Mouse (Mus musculus) skeletal muscle tissue, adult 2 months (tissue): ENCODE measurements around the gene Acot11.

Source experiments
- DNase-seq: peaks from one replicate; pipeline ENCODE4 v3.0.0-alpha.2; 2012; ENCODE audit warnings: low read depth, low spot score

Gene Acot11

DNA sequence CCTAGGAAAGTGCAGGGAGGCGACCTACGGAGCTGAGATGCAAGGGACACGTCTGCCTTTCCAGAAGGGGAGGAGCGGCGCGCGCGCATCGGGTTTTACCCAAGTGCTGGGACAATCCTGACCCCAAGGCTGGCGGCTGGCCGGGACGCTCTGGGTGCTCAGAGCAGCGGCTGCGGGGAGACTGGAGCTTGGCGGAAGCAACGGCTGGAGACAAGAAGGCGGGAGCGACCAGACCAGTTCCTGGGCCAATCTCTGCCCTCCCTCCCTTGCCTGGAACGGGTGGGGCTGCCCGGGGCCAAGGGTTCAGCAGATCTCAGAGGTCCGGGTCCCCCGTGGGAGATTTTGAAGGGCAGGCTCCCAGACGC lies at the start of gene Acot11:
TSS of gene Acot11 (minus strand) at position 89 of the 365 bp plus-strand sequence.
- DNase-seq = no peak

DNA sequence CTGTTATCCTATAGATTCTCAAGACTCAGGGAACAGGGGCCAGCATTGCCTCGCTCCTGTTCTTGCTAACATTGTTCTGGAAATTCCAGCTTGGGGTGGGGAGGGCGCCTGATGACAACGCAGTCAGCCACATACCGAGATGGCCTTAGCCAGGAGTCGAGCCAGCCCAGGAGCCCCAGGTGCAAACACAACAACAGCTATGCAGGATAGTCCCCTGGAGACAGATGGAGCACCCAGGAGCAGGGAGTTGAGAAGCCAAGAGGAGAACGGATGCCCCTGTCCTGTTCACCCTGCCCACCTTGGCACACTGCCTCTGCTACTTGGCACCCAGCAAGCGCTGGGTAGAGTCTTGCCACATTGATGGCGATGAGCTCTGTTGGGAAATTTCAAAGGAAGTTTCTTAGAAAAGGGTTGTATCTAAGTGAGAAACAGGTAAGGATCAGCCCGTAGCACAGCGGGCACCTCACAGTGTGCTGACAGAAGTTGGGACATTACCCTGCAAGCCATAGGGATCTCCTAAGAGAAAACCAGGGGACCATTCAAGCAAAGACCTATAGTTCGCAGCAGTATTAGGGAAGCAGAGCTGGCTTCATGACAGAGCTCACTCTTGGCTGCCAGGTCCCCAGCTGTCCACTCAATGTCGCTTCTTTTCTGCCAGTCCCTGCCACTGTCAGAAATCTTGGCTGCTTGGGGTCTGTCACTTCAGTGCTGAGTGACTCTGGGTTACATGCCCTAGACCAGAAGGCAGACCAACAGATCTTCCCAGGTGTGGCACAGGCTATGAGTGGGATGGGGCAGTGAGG lies 43.7 kb upstream of the Acot11 start:
- no peak for DNase-seq

DNA sequence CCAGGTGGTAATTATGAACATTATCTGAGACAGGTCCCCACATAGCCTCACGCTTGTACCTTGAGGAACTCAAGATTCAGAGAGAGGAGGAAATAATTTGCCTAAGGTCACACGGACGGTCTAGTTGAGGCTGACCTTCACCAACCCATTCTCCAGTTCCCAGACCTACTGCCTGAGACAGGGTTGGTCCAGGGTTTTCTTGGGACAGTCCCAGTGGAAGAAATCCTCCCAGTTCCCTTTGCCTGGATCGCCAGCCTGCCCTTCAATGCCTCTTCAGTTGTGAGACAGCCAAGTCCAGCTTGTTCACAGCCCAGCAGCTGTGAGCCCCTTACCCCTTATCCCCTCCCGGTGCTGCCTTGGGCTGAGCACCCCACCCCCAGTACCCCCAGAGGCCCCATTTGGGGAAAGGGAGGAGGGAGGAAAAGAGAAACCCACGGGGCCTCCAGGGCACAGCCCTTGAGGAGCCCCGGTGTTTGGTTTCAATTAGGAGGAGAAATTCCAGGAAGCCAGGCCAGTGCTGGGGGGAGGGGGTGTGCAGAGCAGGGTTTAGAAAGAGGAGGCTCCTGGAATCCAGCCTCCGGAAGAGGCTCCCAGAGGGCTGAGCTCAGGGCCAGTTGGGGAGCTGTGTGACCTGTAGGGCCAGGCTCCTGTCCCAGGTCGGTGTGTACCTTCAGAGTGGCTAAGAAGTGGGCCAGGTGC lies 42.9 kb upstream of the Acot11 start:
- peak; percentile 60 for DNase-seq

DNA sequence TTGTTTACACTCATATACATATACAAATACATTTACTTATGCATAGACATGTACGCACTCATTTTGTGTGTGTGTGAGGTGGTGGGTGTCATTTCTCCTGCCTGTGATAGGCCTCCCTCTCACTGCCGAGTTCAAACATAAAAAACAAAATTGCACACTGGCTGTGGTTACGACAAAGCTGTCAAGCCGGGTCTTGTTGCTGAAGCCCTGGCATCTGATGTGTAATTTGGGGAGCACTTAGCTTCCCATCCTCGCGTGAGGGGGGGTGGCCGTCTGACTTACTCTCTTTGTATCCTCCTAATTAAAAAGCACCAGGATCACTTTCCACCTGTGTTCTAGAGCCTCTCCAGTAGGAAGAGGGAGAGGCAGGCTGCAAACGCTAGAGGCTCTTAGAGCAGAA lies 37.8 kb upstream of the Acot11 start:
- DNase-seq = no peak

DNA sequence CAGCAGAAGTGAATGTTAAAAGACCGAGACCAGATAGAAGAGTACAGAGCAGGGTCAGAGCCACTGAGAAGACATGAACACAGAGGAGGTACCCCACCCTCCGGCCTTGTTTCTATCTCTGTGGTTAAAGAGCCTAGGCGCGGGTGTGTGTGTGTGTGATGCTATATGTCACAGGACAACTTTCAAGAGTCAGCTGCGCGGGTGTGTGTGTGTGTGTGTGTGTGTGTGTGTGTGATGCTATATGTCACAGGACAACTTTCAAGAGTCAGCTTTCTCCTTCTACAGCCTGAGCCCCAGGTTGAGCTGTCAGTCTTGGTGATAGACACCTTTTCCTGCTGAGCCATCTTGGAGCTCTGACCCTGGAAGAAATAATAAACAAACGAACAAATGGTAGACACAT lies 37.1 kb upstream of the Acot11 start:
- DNase-seq = no peak

DNA sequence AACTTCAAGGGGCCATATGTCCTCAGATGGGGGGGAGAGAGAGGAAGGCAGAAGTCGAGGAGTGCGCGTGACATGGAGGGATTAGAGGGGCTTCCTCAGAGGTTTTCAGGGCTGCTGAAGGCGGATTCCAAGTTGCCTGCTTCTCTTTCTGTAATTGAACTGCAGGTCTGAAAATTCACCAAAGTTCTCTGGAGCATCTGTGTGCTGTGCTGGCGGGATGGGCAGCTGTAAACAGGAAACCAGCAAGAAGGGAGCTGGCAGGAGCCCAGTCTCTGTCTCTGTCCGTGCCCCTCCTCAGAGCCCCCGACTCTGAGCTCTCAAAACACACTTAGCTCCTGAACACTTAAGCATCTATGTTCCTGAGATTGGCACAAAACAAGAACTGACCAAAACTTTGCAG lies 36.5 kb upstream of the Acot11 start:
- DNase-seq = no peak

DNA sequence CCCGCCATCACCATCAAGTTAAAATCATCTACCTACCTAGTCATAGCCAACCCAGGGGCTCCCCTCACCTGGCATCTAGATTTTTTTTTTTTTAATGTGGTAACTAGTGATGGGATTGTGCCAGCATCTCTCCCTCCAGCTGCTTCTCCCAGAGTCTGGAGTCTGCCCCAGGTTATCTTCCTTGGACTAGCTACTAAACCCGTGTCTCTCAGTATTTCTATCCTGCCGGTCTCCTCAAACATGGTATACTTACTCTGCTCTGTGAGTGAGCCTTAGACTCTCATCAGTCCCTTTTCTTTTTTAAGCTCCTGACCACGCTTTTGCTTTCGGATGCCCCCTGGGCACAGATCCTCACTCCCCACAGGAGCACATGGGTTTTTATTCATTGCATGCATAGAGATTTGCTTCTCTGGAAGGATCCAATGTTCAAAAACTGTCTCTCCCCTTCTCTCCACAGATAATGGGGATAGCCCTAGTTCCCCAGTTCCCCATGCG lies 35.9 kb upstream of the Acot11 start:
- no peak for DNase-seq

DNA sequence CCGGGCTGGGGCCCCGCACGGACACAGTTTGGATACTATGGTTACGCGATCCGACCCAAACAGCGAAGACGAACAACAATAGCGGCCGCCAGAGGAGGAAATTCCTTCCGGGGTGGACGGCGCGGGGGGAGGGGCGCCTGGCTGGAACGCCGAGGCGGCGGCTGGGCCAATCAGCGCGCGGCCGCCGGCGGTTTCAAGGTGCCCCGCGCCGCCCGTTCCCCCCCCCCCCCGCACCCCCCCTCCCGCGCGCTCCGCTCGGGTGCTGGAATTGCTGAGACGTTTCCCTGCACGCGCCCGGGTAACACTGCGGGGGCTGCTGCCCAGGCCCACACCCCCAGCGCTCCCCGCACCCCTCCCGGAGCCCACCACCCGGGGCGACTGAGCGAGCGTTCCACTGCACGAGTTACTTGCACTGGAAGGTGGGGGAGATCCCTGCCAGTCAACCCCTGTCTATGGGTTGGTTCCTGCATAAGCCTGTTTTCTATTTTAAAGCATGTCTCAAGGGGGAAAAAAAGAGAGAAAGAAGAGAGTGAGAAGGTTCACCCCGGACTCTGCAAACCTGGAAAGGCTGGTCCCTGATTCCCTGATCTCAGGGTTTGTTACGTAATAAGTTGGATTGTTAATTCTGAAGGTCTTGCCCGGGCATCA lies 35.3 kb upstream of the Acot11 start:
- DNase-seq = peak; percentile 80

DNA sequence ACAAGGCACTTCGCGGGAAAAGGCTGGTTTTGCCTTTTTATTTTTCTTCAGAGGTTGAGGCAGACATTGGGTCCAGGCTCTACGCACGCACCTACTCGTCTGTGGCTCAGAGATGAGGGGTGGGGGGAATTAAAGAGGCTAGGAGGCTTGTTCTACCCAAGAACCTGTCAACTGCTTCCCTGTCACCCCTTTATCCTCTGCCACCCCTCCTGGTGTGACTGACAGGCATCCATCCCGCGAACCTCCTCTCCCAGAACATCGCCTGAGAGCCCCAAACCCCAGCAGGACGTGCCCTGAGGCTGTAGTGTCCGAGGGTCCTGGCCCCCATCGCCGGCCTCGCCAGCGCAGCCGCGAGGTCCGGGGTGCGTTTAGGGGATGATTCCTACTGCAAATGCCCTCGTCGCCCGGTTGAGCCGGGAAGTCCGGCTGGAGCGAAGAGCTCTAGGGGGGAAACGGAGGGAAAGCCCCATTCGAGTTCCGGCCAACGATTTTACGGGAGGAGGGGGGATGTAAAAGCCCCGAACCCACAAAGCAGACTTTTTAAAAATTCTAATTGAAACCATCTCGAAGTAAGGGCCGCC lies 34.5 kb upstream of the Acot11 start:
- DNase-seq = peak; percentile 20

DNA sequence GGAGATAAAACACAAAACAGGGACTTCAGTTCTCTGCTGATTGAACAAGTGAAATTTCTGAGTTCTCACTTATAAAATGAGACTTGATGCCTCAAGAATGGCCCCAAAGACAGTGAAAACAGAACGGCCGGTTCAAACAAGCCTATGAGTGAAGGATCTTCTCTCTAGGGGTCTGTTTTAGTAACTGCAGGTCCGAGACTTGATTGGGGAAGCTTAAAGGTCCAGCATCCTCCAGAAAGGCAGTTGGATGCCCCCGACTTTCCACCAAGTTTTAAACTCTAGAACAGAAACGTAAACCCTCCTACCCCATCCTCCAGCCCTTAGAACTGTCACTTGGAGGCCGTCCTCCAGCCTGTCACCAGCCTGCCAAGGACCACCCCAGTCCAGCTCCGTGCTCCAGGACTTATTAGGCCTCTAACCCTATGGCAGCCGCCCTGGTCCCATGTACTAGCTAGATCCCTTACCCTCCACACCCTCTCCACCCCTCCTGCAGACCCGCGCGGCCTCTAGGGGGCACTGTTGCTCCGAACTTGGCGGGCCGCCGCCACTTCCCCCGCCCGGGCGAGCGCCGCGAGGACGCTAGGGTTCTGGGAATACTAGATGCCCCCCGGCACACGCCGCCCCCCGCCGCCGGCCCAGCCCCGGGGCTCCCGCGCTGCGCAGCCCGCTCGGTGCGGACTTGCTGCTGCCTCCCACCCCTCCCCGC lies 33.9 kb upstream of the Acot11 start:
- DNase-seq = peak; percentile 80

DNA sequence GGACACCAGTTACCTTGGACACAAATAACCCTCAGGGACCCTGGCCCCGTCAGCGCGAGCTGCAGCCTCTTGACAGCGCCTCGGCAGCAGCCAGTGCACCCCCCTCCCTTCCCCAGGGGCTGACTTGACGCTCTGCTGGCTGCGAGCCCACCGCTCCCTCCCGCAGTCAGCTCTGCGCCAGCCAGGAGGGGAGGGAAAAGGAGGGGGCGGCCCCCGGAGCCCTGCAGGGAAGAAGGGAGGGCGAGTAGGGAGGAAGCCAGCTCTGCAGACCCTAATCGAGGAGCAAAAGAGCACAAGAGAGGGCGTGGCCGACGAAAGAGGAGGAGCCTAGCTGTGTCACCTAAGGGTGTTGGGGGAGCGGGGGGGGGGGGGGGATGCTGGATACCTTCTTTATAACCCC lies 33.2 kb upstream of the Acot11 start:
- DNase-seq = peak; percentile 46

DNA sequence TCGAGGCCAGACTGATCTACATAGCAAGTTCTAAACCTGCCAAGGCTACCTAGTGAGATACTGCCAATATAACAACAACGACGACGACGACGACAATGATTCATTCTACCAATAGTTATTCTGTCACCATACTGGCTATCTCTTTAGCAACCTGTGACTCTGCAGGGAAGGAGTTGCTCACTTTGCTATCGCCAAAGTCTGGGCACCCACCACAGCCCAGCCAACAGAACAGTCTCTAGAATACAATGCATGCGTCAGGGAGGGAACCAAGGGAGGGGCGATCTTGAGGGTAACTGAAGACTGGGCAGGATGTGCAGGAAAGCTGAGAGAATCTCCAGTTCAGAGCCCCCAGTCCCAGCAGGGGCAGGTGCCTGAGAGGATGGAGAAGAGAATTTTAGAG lies 32.6 kb upstream of the Acot11 start:
- DNase-seq = no peak

DNA sequence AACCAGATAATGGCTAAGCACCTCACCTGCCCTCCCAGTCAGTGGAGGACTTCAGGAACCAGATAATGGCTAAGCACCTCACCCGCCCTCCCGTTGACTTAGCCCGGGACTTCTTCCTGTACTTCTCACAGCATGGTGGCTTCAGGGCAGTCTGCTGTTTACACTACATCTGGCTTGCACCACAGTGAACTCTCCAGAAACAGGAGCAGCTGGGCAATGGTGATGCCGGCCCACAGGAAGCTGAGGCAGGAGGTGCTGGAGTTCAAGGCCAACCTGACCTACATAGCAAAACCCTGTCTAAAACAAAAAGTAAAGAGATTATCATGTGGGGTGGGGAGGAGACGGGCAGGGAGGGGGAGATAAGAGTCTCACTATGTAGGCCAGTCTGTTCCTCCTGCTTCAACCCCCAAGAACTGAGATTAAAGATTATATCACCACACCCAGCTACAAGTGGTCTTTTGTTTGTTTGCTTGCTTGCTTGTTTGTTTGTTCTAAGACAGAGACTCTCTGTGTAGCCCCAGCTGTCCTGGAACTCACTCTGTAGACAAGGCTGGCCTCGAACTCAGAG lies 25.8 kb upstream of the Acot11 start:
- DNase-seq = no peak

DNA sequence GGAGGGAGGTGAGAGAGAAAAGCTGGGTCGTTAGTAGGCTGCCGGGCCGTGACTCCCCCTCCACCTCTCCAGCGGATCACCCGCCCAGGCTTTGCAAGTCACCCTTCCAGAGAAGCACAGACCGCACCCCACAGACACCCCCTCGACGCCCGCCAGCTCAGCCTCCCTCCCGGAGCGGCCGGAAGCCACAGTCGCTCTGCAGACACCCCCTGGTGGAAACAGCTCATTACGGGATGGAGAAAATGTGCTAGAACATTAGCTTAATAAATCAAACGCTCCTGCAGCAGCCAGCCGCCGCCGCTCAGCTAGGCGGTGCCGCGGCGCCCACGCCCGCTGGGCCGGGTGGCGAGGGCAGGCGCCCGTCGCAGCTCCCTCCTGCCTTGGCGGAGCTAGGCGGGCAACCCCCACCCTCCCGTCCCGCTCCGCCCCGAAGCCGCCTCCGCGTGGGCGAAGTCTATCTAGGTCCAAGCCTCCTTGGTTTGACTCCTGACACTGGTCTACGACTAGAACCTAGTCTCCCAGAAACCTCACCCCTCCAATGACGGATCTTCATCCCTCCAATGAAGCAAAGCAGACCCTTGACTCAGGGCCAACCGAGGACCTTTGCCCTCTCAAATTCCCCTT lies 23.1 kb upstream of the Acot11 start:
- DNase-seq = no peak

DNA sequence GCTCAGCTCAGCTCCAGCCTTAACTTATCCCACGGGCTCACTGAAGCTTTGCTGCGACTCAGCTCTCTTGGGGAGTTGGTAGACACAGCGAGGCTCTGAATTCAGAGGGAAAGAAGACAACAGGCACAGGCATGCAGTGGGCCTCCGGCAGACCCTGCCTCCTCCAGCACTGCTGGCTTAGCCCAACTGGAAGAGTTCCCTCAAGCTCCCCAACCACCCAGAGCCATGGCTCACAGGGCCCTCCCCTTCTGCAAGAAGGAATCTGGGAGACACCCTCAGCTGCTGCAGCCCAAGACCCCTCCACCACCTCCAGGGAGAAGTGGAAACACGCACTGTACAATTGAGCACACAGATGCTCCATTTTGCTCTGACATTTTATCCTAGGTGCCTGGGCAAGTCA lies 20.4 kb upstream of the Acot11 start:
- DNase-seq = no peak

DNA sequence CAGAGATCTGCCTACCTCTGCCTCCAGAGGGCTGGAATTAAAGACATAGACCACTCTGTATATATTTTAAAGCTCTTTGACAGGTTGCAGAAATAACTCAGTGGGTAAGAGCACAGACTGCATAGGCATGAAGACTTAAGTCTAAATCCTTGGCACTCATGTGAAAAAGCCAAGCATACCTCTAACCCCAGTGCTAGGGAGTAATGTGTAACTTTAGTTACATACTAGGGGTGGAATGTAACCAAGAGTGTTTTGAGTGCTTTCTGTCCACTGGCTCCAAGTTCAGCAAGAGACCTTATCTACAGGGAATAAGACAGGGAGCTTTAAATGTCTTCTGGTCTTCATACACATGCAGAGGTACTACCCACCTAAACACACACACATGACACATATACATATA lies 14.6 kb upstream of the Acot11 start:
- no peak for DNase-seq

DNA sequence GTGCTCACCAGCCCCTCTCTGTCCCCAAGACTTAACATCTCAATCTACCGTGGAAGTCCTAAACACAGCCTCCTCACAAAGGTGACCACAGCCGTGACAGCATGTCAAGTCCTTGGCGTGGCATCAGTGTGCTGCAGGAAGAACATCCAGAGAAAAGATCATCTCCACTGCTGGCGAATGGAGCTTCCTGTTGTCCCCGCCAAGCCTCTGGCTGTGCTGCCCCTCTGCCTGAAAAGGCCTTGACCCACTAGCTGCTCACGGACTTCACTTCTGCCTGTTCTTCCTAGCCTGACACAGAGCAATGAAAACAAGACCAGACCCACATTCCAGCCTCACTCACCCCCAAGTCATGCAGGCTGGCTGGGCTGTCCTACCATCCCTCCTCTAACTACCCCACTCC lies 13.5 kb upstream of the Acot11 start:
- DNase-seq = no peak

DNA sequence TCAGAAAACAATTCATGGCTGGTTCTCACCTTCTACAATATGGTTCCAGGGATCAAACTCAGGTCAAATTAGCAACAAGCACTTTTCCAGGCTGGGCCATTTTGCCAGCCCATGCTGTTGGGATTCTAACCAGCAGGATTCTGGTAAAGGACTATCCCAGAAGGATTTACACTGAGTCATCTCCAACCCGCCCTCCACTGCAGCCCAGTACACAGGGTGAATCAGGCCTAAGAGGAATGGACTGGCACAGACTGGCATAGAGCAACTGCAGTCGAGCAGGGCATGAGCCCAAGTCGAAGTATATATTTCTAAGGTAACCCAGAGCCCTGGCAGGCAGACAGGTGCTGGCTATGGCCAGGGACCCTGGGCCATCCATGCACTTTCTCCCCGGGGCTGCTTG lies 12.2 kb upstream of the Acot11 start:
- no peak for DNase-seq

DNA sequence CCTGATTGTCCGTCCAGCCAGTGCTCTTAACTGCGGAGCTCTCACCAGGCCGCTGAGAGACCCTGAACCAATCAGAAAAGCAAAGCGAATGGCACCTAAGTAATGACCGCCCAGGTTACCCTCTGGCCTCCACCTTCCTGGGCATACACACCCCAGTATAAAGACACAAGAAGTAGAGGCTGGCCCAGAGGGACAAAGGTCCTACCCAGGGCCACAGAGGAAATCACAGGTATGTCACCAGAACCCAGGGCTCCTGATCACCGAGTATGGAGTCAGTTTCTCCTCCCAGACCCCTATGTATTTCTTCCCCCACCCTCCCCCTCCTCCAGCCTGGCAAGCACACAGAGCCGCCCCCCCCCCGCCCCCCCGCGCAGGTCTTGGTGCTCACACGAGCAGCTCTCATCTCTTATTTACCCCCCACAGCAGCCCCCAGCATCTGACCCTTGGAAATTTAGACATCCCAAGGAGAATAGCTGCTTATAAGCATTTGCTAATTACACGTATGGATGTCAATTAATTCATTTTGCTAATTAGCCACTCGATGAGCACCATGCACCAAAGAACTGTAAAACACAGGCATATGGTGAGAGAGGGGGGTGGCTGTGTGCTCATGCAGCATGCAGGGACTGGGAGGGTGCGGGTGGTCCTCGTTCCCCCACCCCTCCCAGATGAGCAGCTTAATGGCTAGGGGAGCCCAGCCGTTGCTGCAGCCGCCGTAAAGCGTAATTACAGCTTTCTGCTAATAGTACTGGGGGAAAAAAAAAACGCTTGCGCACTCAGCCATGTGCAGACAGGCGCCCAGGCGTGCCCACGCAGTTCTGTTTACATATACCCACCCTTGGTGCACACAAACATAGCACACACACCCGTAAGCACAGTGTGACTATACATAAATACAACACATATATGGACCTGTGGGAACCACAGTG lies 10.9 kb upstream of the Acot11 start:
- DNase-seq = no peak

DNA sequence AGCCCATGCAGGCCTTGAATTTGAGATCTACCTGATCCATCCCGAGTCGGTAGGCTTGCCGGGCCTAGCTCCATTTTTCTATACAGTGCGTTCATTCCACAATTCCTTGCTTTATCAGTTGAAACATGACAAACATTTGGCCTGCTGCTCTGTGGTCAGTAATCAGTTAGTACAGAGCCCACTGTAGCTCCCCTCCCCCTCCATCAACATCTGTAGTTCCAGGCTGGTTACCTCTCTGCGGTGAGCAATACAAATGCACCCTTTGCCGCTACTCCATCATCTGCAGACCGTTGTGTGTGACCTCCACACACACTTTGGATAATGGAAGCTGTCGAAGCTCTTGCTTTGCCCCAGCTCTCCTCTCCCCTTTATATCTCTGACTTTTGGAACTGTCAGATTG lies 6.4 kb upstream of the Acot11 start:
- DNase-seq = no peak
